ENCODE assay signal across 9 mouse cellular contexts in the genomic region with DNA sequence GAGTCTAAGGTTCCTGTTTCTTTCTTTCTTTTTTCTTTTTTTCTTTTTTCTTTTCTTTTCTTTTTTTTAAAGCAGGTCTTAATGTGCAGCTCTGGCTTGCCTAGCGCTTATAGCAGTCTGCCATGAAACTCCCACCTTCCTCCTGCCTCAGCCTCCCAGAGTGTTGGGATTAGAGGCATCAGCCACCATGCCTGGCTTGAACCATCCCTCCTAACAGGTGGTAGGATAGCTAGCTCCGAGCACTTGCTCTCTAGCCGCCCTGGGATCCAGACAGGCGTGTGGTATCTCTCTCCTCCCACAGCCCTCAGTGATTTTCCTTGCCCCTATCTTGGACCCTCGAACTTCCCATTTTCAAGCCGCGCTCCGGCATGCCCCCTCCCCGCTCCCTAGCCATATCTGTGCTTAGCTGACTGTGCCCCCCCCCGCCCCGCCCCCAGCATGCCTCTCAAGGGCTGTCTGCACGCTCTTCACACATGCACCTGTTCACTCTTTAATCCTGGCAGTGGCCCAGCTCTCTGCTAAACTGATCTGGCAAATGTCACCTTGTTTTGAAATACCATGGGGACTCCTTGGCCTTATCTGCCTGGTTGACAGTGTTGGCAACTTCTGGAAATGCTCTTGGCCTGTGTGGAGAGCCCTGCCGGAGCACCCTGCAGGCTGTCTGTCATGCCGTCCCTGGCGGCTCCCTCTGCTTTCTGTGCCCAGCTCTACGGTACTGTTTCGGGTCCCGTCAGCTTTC. TPM values are rescaled to one million over a fixed set of nuclear protein-coding genes. Genes with fewer than 3 reads are reported as not detected.
DNase-seq lines count a peak whose midpoint lies in the region; ATAC-seq and TF ChIP-seq lines count a peak whose summit lies in the region.
"Had no signal": no experiment of that assay in that cellular context is flagged by ENCODE, and none has a peak within 500 bp of the region (broad histone marks: within the 10 kb centered on the region; RNA-seq: fewer than 3 reads in every experiment).

No protein-coding gene starts in this region.

- H3K4me2 ChIP-seq in hindbrain, embryonic 13.5 days = no peak overlapping the region
- H3K4me2 ChIP-seq in hindbrain, embryonic 11.5 days (replicated peaks; ENCODE audit: low read depth, low read length) = no peak overlapping the region
- peak overlapping the region; percentile 12 for H3K4me2 ChIP-seq in heart, embryonic 12.5 days
- H3K4me2 ChIP-seq in limb, embryonic 14.5 days (replicated peaks; ENCODE audit: low read depth, low read length, severe bottlenecking) = no peak overlapping the region
- H3K4me2 ChIP-seq in neural tube, embryonic 13.5 days = no peak overlapping the region

- H3K9ac ChIP-seq in hindbrain, embryonic 13.5 days = peak overlapping the region; percentile 24; the same call in 1 of the 2 replicates
- H3K9ac ChIP-seq in hindbrain, embryonic 11.5 days (ENCODE audit: low read depth, low read length) = no peak overlapping the region
- no peak overlapping the region; the same call in 1 of the 2 replicates for H3K9ac ChIP-seq in heart, embryonic 12.5 days
- H3K9ac ChIP-seq in limb, embryonic 14.5 days (ENCODE audit: low read depth, low read length, severe bottlenecking) = no peak overlapping the region
- peak overlapping the region; percentile 38; the same call in 1 of the 2 replicates for H3K9ac ChIP-seq in neural tube, embryonic 13.5 days
- H3K9ac ChIP-seq: liver, embryonic 14.5 days had no signal

- no peak overlapping the region for H3K27ac ChIP-seq in hindbrain, embryonic 13.5 days
- no peak overlapping the region for H3K27ac ChIP-seq in hindbrain, embryonic 11.5 days (ENCODE audit: low read depth, low read length)
- no peak overlapping the region for H3K27ac ChIP-seq in heart, embryonic 12.5 days (ENCODE audit: poor library complexity, severe bottlenecking)
- H3K27ac ChIP-seq in limb, embryonic 14.5 days (replicated peaks; ENCODE audit: low read depth, low read length) = no peak overlapping the region
- no peak overlapping the region for H3K27ac ChIP-seq in neural tube, embryonic 13.5 days (replicated peaks)
- H3K27ac ChIP-seq: liver, embryonic 14.5 days had no signal

- H3K9me3 ChIP-seq in hindbrain, embryonic 13.5 days = no peaks in the 10 kb centered on the region
- H3K9me3 ChIP-seq in hindbrain, embryonic 11.5 days (ENCODE audit: control insufficient read depth, low read length) = no peaks in the 10 kb centered on the region
- H3K9me3 ChIP-seq in heart, embryonic 12.5 days (replicated peaks) = no peaks in the 10 kb centered on the region
- H3K9me3 ChIP-seq in limb, embryonic 14.5 days (ENCODE audit: control insufficient read depth, low read length) = no peaks in the 10 kb centered on the region
- no peaks in the 10 kb centered on the region for H3K9me3 ChIP-seq in neural tube, embryonic 13.5 days

- H3K27me3 ChIP-seq in hindbrain, embryonic 13.5 days = 0 out of 2 replicates have a peak, but pooled peaks cover 4% of the 10 kb centered on the region
- H3K27me3 ChIP-seq in hindbrain, embryonic 11.5 days (ENCODE audit: control insufficient read depth, insufficient read depth, low read length) = no peaks in the 10 kb centered on the region
- peaks cover 62% of the 10 kb centered on the region for H3K27me3 ChIP-seq in heart, embryonic 12.5 days (replicated peaks)
- no peaks in the 10 kb centered on the region for H3K27me3 ChIP-seq in limb, embryonic 14.5 days (ENCODE audit: control insufficient read depth, insufficient read depth, low read length)
- no peaks in the 10 kb centered on the region for H3K27me3 ChIP-seq in neural tube, embryonic 13.5 days

- H3K36me3 ChIP-seq in hindbrain, embryonic 13.5 days = peaks cover 20% of the 10 kb centered on the region
- H3K36me3 ChIP-seq in hindbrain, embryonic 11.5 days (ENCODE audit: control insufficient read depth, insufficient read depth, low read length) = no peaks in the 10 kb centered on the region
- peaks cover 34% of the 10 kb centered on the region for H3K36me3 ChIP-seq in heart, embryonic 12.5 days
- peaks cover 34% of the 10 kb centered on the region for H3K36me3 ChIP-seq in limb, embryonic 14.5 days (ENCODE audit: control insufficient read depth, insufficient read depth, low read length)
- peaks cover 16% of the 10 kb centered on the region for H3K36me3 ChIP-seq in neural tube, embryonic 13.5 days

- ATAC-seq in hindbrain, embryonic 13.5 days (ENCODE audit: low FRiP score) = peak; percentile 29
- no peak for ATAC-seq in hindbrain, embryonic 11.5 days (ENCODE audit: low FRiP score)
- peak; percentile 83 for ATAC-seq in heart, embryonic 12.5 days (ENCODE audit: insufficient number of reproducible peaks, low FRiP score)
- peak; percentile 38; the same call in 1 of the 2 replicates for ATAC-seq in limb, embryonic 14.5 days (ENCODE audit: low FRiP score, low read depth)
- no peak for ATAC-seq in neural tube, embryonic 13.5 days (ENCODE audit: low read depth)
- no peak for ATAC-seq in CD4-positive, CD25-positive, alpha-beta regulatory T cell, adult 4 months

- DNase-seq in hindbrain, embryonic 11.5 days (ENCODE audit: low spot score) = no peak
- DNase-seq in cerebellum, adult 9-11 months = peak; percentile 86
- DNase-seq in limb, embryonic 14.5 days (ENCODE audit: low spot score) = no peak
- DNase-seq in right cerebral cortex, postnatal 4 days = no peak

- TF ChIP-seq POLR2A in limb, embryonic 14.5 days (IDR thresholded peaks at IDR 0.05; ENCODE audit: borderline replicate concordance, extremely low read depth, insufficient read depth, insufficient read length) = no peak

- no peak overlapping the region for H3K4me3 ChIP-seq in hindbrain, embryonic 13.5 days
- H3K4me3 ChIP-seq in hindbrain, embryonic 11.5 days (ENCODE audit: low read depth, low read length) = no peak overlapping the region
- H3K4me3 ChIP-seq in heart, embryonic 12.5 days = no peak overlapping the region
- no peak overlapping the region for H3K4me3 ChIP-seq in limb, embryonic 14.5 days (replicated peaks; ENCODE audit: low read length)
- H3K4me3 ChIP-seq in neural tube, embryonic 13.5 days = no peak overlapping the region

- peaks cover 35% of the 10 kb centered on the region for H3K4me1 ChIP-seq in hindbrain, embryonic 13.5 days (replicated peaks)
- peaks cover 9% of the 10 kb centered on the region; the same call in 1 of the 2 replicates for H3K4me1 ChIP-seq in hindbrain, embryonic 11.5 days (replicated peaks; ENCODE audit: control insufficient read depth, insufficient read depth, low read length)
- peaks cover 39% of the 10 kb centered on the region for H3K4me1 ChIP-seq in heart, embryonic 12.5 days (replicated peaks)
- H3K4me1 ChIP-seq in limb, embryonic 14.5 days (ENCODE audit: control insufficient read depth, insufficient read depth, low read length) = peaks cover 6% of the 10 kb centered on the region; the same call in 1 of the 2 replicates
- H3K4me1 ChIP-seq in neural tube, embryonic 13.5 days (replicated peaks) = peaks cover 34% of the 10 kb centered on the region

- 25% methylated on average over 18 of the region's 18 CpGs for WGBS in hindbrain, embryonic 13.5 days
- WGBS in hindbrain, embryonic 11.5 days = 28% methylated on average over 18 of the region's 18 CpGs
- WGBS in heart, embryonic 12.5 days = 3% methylated on average over 18 of the region's 18 CpGs
- WGBS in limb, embryonic 14.5 days = 17% methylated on average over 18 of the region's 18 CpGs
- 22% methylated on average over 18 of the region's 18 CpGs for WGBS in neural tube, embryonic 13.5 days

RNA-seq across cellular contexts. Expression of a gene that starts 7.1 kb away (rescaled TPM):
- 615 and 625 TPM in 2 replicates for polyA plus RNA-seq in hindbrain, embryonic 13.5 days (2015; fragmentation: Nextera tagmentation; extraction: Ambion mirVana)
- polyA plus RNA-seq in hindbrain, embryonic 11.5 days (2014; fragmentation: Nextera tagmentation; extraction: Ambion mirVana) = 277 and 314 TPM in 2 replicates
- polyA plus RNA-seq in heart, embryonic 12.5 days (2016; fragmentation: Nextera tagmentation; extraction: Ambion mirVana) = 101 TPM in 2 replicates
- polyA plus RNA-seq in limb, embryonic 14.5 days (2012; rRNA removed) = 266 and 303 TPM in 2 replicates
- 153 and 178 TPM in 2 replicates for polyA plus RNA-seq in limb, embryonic 14.5 days (2014; fragmentation: Nextera tagmentation; extraction: Ambion mirVana)
- 574 and 615 TPM in 2 replicates for polyA plus RNA-seq in neural tube, embryonic 13.5 days (2015; fragmentation: Nextera tagmentation; extraction: Ambion mirVana)
- not detected for polyA plus RNA-seq in CD4-positive, CD25-positive, alpha-beta regulatory T cell, adult 4 months (2017; shearing (Covaris generic))

RNA-seq across cellular contexts. Expression of a gene that starts 18.4 kb away (rescaled TPM):
- 141 and 146 TPM in 2 replicates for polyA plus RNA-seq in hindbrain, embryonic 13.5 days (2015; fragmentation: Nextera tagmentation; extraction: Ambion mirVana)
- 135 and 152 TPM in 2 replicates for polyA plus RNA-seq in hindbrain, embryonic 11.5 days (2014; fragmentation: Nextera tagmentation; extraction: Ambion mirVana)
- polyA plus RNA-seq in heart, embryonic 12.5 days (2016; fragmentation: Nextera tagmentation; extraction: Ambion mirVana) = 427 and 428 TPM in 2 replicates
- polyA plus RNA-seq in limb, embryonic 14.5 days (2012; rRNA removed) = 137 and 192 TPM in 2 replicates
- 148 and 162 TPM in 2 replicates for polyA plus RNA-seq in limb, embryonic 14.5 days (2014; fragmentation: Nextera tagmentation; extraction: Ambion mirVana)
- polyA plus RNA-seq in neural tube, embryonic 13.5 days (2015; fragmentation: Nextera tagmentation; extraction: Ambion mirVana) = 155 and 167 TPM in 2 replicates
- 10 to 100 TPM in 1 of 2 experiments, 1 to 10 TPM in 1; 6.3 to 14.6 TPM for polyA plus RNA-seq in CD4-positive, CD25-positive, alpha-beta regulatory T cell, adult 4 months (2017; shearing (Covaris generic))

RNA-seq across cellular contexts. Expression of a gene that starts 31.0 kb away (rescaled TPM):
- 2.6 and 3.2 TPM in 2 replicates for polyA plus RNA-seq in hindbrain, embryonic 13.5 days (2015; fragmentation: Nextera tagmentation; extraction: Ambion mirVana)
- 2.4 and 2.5 TPM in 2 replicates for polyA plus RNA-seq in hindbrain, embryonic 11.5 days (2014; fragmentation: Nextera tagmentation; extraction: Ambion mirVana)
- polyA plus RNA-seq in heart, embryonic 12.5 days (2016; fragmentation: Nextera tagmentation; extraction: Ambion mirVana) = 0.41 TPM in 1 of 2 replicates, not detected in the other
- polyA plus RNA-seq in limb, embryonic 14.5 days (2012; rRNA removed) = 18.6 and 28.4 TPM in 2 replicates
- polyA plus RNA-seq in limb, embryonic 14.5 days (2014; fragmentation: Nextera tagmentation; extraction: Ambion mirVana) = 1.4 and 2.3 TPM in 2 replicates
- 2.5 and 3.1 TPM in 2 replicates for polyA plus RNA-seq in neural tube, embryonic 13.5 days (2015; fragmentation: Nextera tagmentation; extraction: Ambion mirVana)
- not detected for polyA plus RNA-seq in CD4-positive, CD25-positive, alpha-beta regulatory T cell, adult 4 months (2017; shearing (Covaris generic))

RNA-seq across cellular contexts. Expression of a gene that starts 34.0 kb away (rescaled TPM):
- 4.1 and 5.7 TPM in 2 replicates for polyA plus RNA-seq in hindbrain, embryonic 13.5 days (2015; fragmentation: Nextera tagmentation; extraction: Ambion mirVana)
- polyA plus RNA-seq in hindbrain, embryonic 11.5 days (2014; fragmentation: Nextera tagmentation; extraction: Ambion mirVana) = 2.2 and 2.8 TPM in 2 replicates
- 1.4 and 1.7 TPM in 2 replicates for polyA plus RNA-seq in heart, embryonic 12.5 days (2016; fragmentation: Nextera tagmentation; extraction: Ambion mirVana)
- 9.1 and 9.8 TPM in 2 replicates for polyA plus RNA-seq in limb, embryonic 14.5 days (2012; rRNA removed)
- polyA plus RNA-seq in limb, embryonic 14.5 days (2014; fragmentation: Nextera tagmentation; extraction: Ambion mirVana) = 2.4 and 4.4 TPM in 2 replicates
- polyA plus RNA-seq in neural tube, embryonic 13.5 days (2015; fragmentation: Nextera tagmentation; extraction: Ambion mirVana) = 4.2 and 4.6 TPM in 2 replicates
- 1 to 10 TPM in 1 of 2 experiments, under 1 TPM in 1; 0.35 to 1.0 TPM for polyA plus RNA-seq in CD4-positive, CD25-positive, alpha-beta regulatory T cell, adult 4 months (2017; shearing (Covaris generic))

RNA-seq across cellular contexts. Expression of a gene that starts 41.4 kb away (rescaled TPM):
- 55.6 and 55.9 TPM in 2 replicates for polyA plus RNA-seq in hindbrain, embryonic 13.5 days (2015; fragmentation: Nextera tagmentation; extraction: Ambion mirVana)
- polyA plus RNA-seq in hindbrain, embryonic 11.5 days (2014; fragmentation: Nextera tagmentation; extraction: Ambion mirVana) = 67.6 and 75.0 TPM in 2 replicates
- 30.8 and 34.8 TPM in 2 replicates for polyA plus RNA-seq in heart, embryonic 12.5 days (2016; fragmentation: Nextera tagmentation; extraction: Ambion mirVana)
- polyA plus RNA-seq in limb, embryonic 14.5 days (2012; rRNA removed) = 89.3 and 92.6 TPM in 2 replicates
- 59.9 and 61.6 TPM in 2 replicates for polyA plus RNA-seq in limb, embryonic 14.5 days (2014; fragmentation: Nextera tagmentation; extraction: Ambion mirVana)
- 51.6 and 54.4 TPM in 2 replicates for polyA plus RNA-seq in neural tube, embryonic 13.5 days (2015; fragmentation: Nextera tagmentation; extraction: Ambion mirVana)
- 10 to 100 TPM; 55.8 to 74.2 TPM for polyA plus RNA-seq in CD4-positive, CD25-positive, alpha-beta regulatory T cell, adult 4 months (2017; shearing (Covaris generic))

Comparison
In these comparisons a context has a peak if more than half of its experiments do, and no peak if none do; other contexts are left out.
1. ATAC-seq: peak in hindbrain, embryonic 13.5 days (single experiment), heart, embryonic 12.5 days (single experiment) and limb, embryonic 14.5 days (single experiment); none in hindbrain, embryonic 11.5 days (single experiment), neural tube, embryonic 13.5 days (single experiment) and CD4-positive, CD25-positive, alpha-beta regulatory T cell, adult 4 months (single experiment).
2. H3K9ac ChIP-seq: peak in hindbrain, embryonic 13.5 days (single experiment) and neural tube, embryonic 13.5 days (single experiment); none in hindbrain, embryonic 11.5 days (single experiment), heart, embryonic 12.5 days (single experiment) and limb, embryonic 14.5 days (single experiment).
3. RNA of a gene that starts 7.1 kb away (polyA plus RNA-seq): 615 to 625 TPM in hindbrain, embryonic 13.5 days, 574 to 615 TPM in neural tube, embryonic 13.5 days, 277 to 314 TPM in hindbrain, embryonic 11.5 days, 153 to 303 TPM in limb, embryonic 14.5 days and 101 TPM in heart, embryonic 12.5 days; not detected in CD4-positive, CD25-positive, alpha-beta regulatory T cell, adult 4 months; every median in the first group is over 10 times any median in the second.